ENCODE assay signal across 31 mouse cellular contexts in the genomic region with DNA sequence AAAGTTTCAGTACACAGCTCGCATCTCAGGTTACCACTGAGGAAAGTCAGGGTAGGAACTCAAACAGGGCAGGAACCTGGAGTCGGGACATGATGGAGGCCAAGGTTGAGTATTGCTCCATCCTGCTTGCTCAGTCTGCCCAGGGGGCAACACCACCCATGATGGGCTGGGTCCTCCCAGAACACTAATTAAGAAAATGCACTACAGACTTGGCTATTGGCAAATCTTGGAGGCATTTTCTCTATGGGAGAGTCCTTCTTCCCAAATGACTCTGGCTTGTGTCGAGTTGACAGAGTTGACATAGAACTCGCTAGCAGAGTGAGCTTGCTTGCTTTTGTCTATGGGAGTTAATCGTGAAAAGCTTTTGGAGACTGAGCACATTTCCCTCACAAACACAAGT.
"Had no signal": no experiment of that assay in that cellular context is flagged by ENCODE, and none has a peak within 500 bp of the region (broad histone marks: within the 10 kb centered on the region; RNA-seq: fewer than 3 reads in every experiment).

No protein-coding gene starts in this region.

- H3K4me1 ChIP-seq: liver, embryonic 12.5 days; liver, embryonic 13.5 days; liver, embryonic 15.5 days; neural tube, embryonic 12.5 days had no signal

- H3K4me3 ChIP-seq: left cerebral cortex, adult 2 months; limb, embryonic 10.5 days; limb, embryonic 12.5 days; limb, embryonic 13.5 days; limb, embryonic 15.5 days; liver, embryonic 12.5 days; liver, embryonic 13.5 days; liver, embryonic 15.5 days; lung, embryonic 15.5 days; megakaryocyte, embryonic 14.5 days; midbrain, embryonic 10.5 days; midbrain, embryonic 12.5 days; midbrain, embryonic 15.5 days; myocyte; neural tube, embryonic 12.5 days had no signal

- H3K36me3 ChIP-seq: limb, embryonic 10.5 days; limb, embryonic 12.5 days; limb, embryonic 13.5 days; limb, embryonic 15.5 days; liver, embryonic 12.5 days; liver, embryonic 13.5 days; liver, embryonic 15.5 days; lung, embryonic 15.5 days; midbrain, embryonic 10.5 days; midbrain, embryonic 12.5 days; midbrain, embryonic 15.5 days; neural tube, embryonic 12.5 days had no signal

- H3K27ac ChIP-seq: left cerebral cortex, adult 2 months; limb, embryonic 10.5 days; limb, embryonic 12.5 days; limb, embryonic 13.5 days; limb, embryonic 15.5 days; liver, embryonic 12.5 days; liver, embryonic 13.5 days; liver, embryonic 14.5 days; liver, embryonic 15.5 days; lung, embryonic 15.5 days; macrophage; midbrain, embryonic 10.5 days; midbrain, embryonic 12.5 days; midbrain, embryonic 15.5 days; neural tube, embryonic 12.5 days had no signal

- H3K9ac ChIP-seq: limb, embryonic 12.5 days; limb, embryonic 13.5 days; limb, embryonic 15.5 days; liver, embryonic 12.5 days; liver, embryonic 13.5 days; liver, embryonic 14.5 days; liver, embryonic 15.5 days; liver, postnatal 0 days; lung, embryonic 14.5 days; lung, embryonic 15.5 days; midbrain, embryonic 12.5 days; midbrain, embryonic 15.5 days; neural tube, embryonic 12.5 days had no signal

- H3K4me2 ChIP-seq: limb, embryonic 12.5 days; limb, embryonic 13.5 days; limb, embryonic 15.5 days; liver, embryonic 11.5 days; liver, embryonic 12.5 days; liver, embryonic 13.5 days; liver, embryonic 15.5 days; lung, embryonic 14.5 days; lung, embryonic 15.5 days; midbrain, embryonic 12.5 days; midbrain, embryonic 15.5 days; neural tube, embryonic 12.5 days had no signal

- DNase-seq: left cerebral cortex, postnatal 4 days; liver; liver, embryonic 13.5 days; liver, postnatal 0 days; lung, adult 18-20 months; lung, adult 2 months; lung, embryonic 14.5 days; lung, postnatal 10 days; lung, postnatal 14 days; lung, postnatal 36 days; lung, postnatal 4 days; midbrain, embryonic 14.5 days had no signal

- ATAC-seq: liver, embryonic 12.5 days; liver, postnatal 0 days; lung, postnatal 0 days; midbrain, embryonic 15.5 days; midbrain, embryonic 16.5 days had no signal

- H3K9me3 ChIP-seq: limb, embryonic 10.5 days; limb, embryonic 12.5 days; limb, embryonic 13.5 days; limb, embryonic 15.5 days; liver, embryonic 12.5 days; liver, embryonic 13.5 days; liver, embryonic 15.5 days; lung, embryonic 15.5 days; megakaryocyte, embryonic 14.5 days; midbrain, embryonic 10.5 days; midbrain, embryonic 12.5 days; midbrain, embryonic 15.5 days; neural tube, embryonic 12.5 days had no signal
